Mouse (Mus musculus) kidney, adult 2 months (tissue): ENCODE data around the gene Supv3l1. TPM values are rescaled to one million over a fixed set of nuclear protein-coding genes. Genes with fewer than 3 reads are reported as not detected.

Experiments used
- DNase-seq: peaks from one replicate; pipeline ENCODE4 v3.0.0; 2021
- H3K27ac ChIP-seq: fragments of 200-500 bp; 2 replicates; pipeline ENCODE4 v1.5.1; 2012; ENCODE audit warnings: low read depth, low read length, control low read depth, inconsistent platforms; ENCODE audit not compliant: insufficient read depth
- H3K27me3 ChIP-seq: fragments of 200-500 bp; replicated peaks from 2 replicates; pipeline ENCODE4 v1.6.1; 2012; ENCODE audit warnings: mild to moderate bottlenecking, moderate library complexity, low read length, inconsistent platforms; ENCODE audit not compliant: control insufficient read depth, insufficient read depth
- H3K36me3 ChIP-seq: fragments of 200-500 bp; 2 replicates; pipeline ENCODE4 v1.6.1; 2012; ENCODE audit warnings: mild to moderate bottlenecking, moderate library complexity, low read length, inconsistent platforms; ENCODE audit not compliant: control insufficient read depth, insufficient read depth
- H3K4me1 ChIP-seq: fragments of 200-500 bp; 2 replicates; pipeline ENCODE4 v1.6.1; 2011; ENCODE audit warnings: low read length; ENCODE audit not compliant: control insufficient read depth, insufficient read depth
- H3K4me3 ChIP-seq: fragments of 200-500 bp; 2 replicates; pipeline ENCODE4 v1.5.1; 2011; ENCODE audit warnings: mild to moderate bottlenecking, low read depth, low read length, control low read depth; ENCODE audit not compliant: insufficient read depth
- CTCF ChIP-seq: fragments of 200-500 bp; conservative IDR thresholded peaks from 2 replicates; pipeline ENCODE4 v1.5.1; 2011; ENCODE audit warnings: low read depth, mild to moderate bottlenecking, control low read depth, low read length, moderate library complexity, mixed read lengths; ENCODE audit not compliant: insufficient read depth, insufficient read length
- POLR2A ChIP-seq: fragments of 200-500 bp; IDR thresholded peaks from one replicate; pipeline ENCODE4 v1.6.1; 2011; ENCODE audit warnings: low read depth, low read length, control low read depth
- WGBS: fragments of 180-500 bp; shearing (Covaris S2); methylation state at CpG from one replicate; pipeline ENCODE4 v1.1.7; 2018; 5-methylcytosine and 5-hydroxymethylcytosine counted together
- polyA plus RNA-seq: library from polyadenylated mRNA; depleted of rRNA; stranded (reverse); fragments of >200 nt; gene quantifications from 2 replicates; pipeline ENCODE4 v1.2.3, GENCODE M21; 2012

Supv3l1 gene
- polyA plus RNA-seq, 1 experiment, result 25.4 TPM

DNA sequence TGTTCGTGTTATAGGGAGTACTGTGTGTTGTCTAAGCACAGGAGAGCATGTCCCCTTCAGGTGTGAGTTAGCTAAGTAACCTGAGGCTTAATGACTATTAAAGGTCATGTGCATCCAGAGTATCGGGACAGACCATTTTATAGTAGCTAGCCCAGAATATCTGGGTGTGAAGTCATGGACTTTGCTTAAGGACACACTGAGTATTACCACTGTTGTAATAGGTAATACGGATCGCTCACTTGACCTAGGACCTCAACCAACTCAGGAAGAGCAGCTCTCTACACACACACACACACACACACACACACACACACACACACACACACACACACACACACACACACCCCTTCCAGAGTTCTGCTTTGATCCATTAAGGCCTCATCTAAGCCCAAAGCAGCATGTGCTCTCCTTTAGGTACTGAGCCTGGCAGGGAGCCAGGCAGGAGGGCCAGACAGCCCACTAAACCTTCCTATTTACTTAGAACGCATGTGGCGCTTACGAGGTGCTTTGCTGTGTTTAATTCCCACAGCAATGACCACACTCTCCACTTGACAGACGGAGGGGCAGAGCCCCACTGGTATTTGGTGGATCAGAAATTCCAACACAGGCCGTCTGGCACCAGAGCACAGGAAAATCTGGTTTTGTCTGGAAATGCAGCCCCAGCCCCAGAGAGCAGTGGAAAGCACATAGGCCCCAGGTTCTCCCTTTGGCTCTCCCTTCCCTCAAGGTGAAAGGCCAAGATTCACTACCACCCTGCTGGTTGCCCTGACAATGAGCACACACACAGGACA, 24.3 kb downstream of the Supv3l1 start:
- H3K27me3 ChIP-seq, result no peaks in the 10 kb centered on the region
- no peak overlapping the region for H3K4me3 ChIP-seq
- 47% methylated on average over 9 of the region's 9 CpGs for WGBS
- TF ChIP-seq POLR2A, result no peak
- H3K36me3 ChIP-seq, result peaks cover 3% of the 10 kb centered on the region; the same call in 1 of the 2 replicates
- H3K4me1 ChIP-seq, result no peaks in the 10 kb centered on the region
- no peak overlapping the region for H3K27ac ChIP-seq
- DNase-seq, result peak; percentile 23

- no peak within 1 kb of the TSS for H3K4me3 ChIP-seq
- WGBS, result 33% methylated on average over 15 of the region's 15 CpGs
- no peaks in the 10 kb centered on the region for H3K36me3 ChIP-seq
- peak; percentile 25 for DNase-seq
- TF ChIP-seq CTCF (no peak), POLR2A (no peak)
- H3K4me1 ChIP-seq, result no peaks in the 10 kb centered on the region
- H3K27ac ChIP-seq, result no peak within 1 kb of the TSS
- H3K27me3 ChIP-seq, result no peaks in the 10 kb centered on the region
Observed at GRCm38 (mm10) chr10:62422255-62422654, 27.3 kb downstream of the Supv3l1 start, which contains the start of gene Hkdc1. Hkdc1 (minus strand) TSS chr10:62422491.

DNA sequence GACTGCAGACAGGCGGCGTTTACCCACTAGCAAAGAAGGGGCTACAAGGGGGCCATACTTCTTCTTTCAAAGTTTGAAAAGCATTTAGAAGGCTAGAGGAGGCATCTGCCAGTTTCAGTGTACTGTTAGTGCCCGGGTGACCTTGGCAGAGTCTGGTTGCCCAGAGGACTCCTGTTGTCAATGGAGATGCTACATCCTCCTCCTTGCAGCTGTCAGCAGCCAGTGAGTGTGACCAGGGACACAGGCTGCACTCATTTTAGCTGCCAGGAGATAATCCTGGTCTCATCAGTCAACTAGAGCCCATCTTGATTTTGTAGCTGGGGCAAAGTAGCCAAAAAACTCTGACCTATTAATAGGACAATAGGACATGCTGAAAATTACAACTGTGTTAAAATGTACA, 28.4 kb downstream of the Supv3l1 start:
- Histone ChIP-seq H3K4me3 (no peak overlapping the region), H3K27ac (no peak overlapping the region), H3K4me1 (no peaks in the 10 kb centered on the region), H3K27me3 (no peaks in the 10 kb centered on the region), H3K36me3 (no peaks in the 10 kb centered on the region)
- WGBS, result 95% methylated on average over 3 of the region's 3 CpGs
- no peak for TF ChIP-seq CTCF
- no peak for TF ChIP-seq POLR2A
- DNase-seq, result no peak

- DNase-seq, result no peak
- no peaks in the 10 kb centered on the region for H3K27me3 ChIP-seq
- no peaks in the 10 kb centered on the region for H3K36me3 ChIP-seq
- no peak overlapping the region for H3K4me3 ChIP-seq
- TF ChIP-seq CTCF (no peak), POLR2A (no peak)
- no peak overlapping the region for H3K27ac ChIP-seq
- no peaks in the 10 kb centered on the region for H3K4me1 ChIP-seq
- WGBS, result 51% methylated on average over 6 of the region's 6 CpGs
Observed at GRCm38 (mm10) chr10:62420399-62420798, 29.1 kb downstream of the Supv3l1 start.

- DNase-seq, result no peak
- 81% methylated on average over 5 of the region's 5 CpGs for WGBS
- no peak for TF ChIP-seq CTCF
- TF ChIP-seq POLR2A, result no peak
- Histone ChIP-seq H3K36me3 (no peaks in the 10 kb centered on the region), H3K27me3 (no peaks in the 10 kb centered on the region), H3K4me3 (no peak overlapping the region), H3K4me1 (no peaks in the 10 kb centered on the region), H3K27ac (no peak overlapping the region)
Observed at GRCm38 (mm10) chr10:62419422-62419821, 30.1 kb downstream of the Supv3l1 start.

DNA sequence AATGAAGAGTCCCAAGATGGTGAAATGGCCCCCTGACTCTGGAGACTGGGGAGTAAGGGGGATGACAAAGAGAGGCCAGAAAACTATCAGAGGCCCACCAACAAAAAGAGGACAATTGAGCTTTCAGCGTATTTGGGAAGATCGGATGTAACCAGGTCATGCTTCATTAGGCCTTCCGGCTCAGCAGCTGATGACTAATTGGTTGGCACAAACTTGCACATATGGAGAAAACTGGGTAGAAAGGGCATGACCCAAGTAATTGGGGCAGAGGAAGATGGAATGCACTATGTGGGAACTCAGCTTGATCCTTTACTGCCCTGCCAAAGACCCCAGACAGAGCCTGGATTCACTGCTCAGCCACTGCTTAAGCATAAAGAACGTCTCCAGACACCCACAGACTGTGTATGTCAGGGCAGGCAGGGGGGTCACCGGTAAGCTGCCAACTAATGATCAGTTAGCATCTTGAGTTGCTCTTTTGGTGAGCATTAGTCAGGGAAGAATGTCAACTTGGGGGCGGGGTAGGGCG, 30.6 kb downstream of the Supv3l1 start:
- no peak overlapping the region for H3K4me3 ChIP-seq
- H3K27me3 ChIP-seq, result no peaks in the 10 kb centered on the region
- no peak overlapping the region for H3K27ac ChIP-seq
- no peaks in the 10 kb centered on the region for H3K4me1 ChIP-seq
- DNase-seq, result no peak
- TF ChIP-seq POLR2A (no peak), CTCF (no peak)
- no peaks in the 10 kb centered on the region for H3K36me3 ChIP-seq
- 74% methylated on average over 7 of the region's 7 CpGs for WGBS

DNA sequence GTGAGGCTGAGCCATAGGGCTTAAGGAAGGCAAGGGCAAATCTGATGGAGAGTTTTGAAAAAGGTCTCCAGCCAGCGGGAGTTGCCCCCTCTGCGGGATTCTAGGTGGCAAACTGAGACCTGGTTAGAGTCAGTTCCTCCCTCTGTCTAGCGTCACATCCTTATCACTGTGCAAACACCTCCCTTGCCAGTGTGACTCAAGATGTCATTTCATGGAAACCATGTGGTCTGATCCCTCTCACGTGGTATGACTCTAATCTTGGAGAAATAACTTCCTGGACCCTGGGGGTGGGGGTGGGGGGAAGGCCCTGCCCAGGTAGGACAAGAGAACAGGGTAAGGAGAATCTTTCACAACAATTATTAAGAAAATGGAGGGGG, 35.9 kb downstream of the Supv3l1 start:
- H3K27ac ChIP-seq, result peak overlapping the region; percentile 67; the same call in 1 of the 2 replicates
- DNase-seq, result no peak

More for the DNA sequence above, 35.9 kb downstream of the Supv3l1 start:
- Histone ChIP-seq H3K36me3 (no peaks in the 10 kb centered on the region), H3K27me3 (no peaks in the 10 kb centered on the region), H3K4me1 (peaks cover 6% of the 10 kb centered on the region; the same call in 1 of the 2 replicates), H3K4me3 (no peak overlapping the region)
- 45% methylated on average over 4 of the region's 4 CpGs for WGBS
- TF ChIP-seq POLR2A (no peak), CTCF (no peak)
